Mouse (Mus musculus) 416B (cell line): ENCODE results near the gene Krt2.
A peak's percentile ranks its signal among the peaks of the same experiment; 100 is the strongest.

ENCODE experiments used
- DNase-seq: peaks from one replicate; pipeline ENCODE4 v3.0.0; 2011; ENCODE audit warnings: low read depth

The Krt2 gene

DNA sequence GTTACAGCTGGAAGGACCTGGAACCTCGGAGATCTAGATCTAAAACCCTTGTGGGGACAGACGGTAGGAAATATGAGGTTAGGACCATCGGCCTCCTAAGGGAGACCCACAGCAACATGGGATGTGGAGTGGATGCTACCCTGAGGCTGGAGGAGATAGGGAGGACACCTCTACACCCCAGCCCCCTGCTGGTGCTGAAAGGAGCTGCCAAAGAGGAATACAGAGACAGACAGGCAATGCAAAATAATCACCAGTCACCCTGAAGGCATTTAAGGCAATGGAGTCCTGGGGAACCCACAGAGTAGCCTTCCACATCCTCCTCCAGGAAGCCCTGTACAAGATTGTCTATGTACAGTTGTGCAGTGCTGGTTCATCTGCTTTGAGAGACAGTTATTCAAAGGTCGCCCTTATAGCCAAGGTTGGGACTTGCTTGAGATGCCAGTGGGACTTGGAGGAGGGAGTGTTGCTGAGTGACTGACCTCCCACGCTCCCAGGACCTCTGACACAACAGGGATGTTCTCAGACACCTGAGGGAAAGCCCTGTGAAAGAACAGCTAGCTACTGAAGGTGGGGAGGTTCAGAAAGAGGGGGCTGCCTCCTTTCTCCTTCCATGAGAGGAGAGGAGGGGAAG lies 45.8 kb downstream of the Krt2 start:
- peak; percentile 34 for DNase-seq

DNA sequence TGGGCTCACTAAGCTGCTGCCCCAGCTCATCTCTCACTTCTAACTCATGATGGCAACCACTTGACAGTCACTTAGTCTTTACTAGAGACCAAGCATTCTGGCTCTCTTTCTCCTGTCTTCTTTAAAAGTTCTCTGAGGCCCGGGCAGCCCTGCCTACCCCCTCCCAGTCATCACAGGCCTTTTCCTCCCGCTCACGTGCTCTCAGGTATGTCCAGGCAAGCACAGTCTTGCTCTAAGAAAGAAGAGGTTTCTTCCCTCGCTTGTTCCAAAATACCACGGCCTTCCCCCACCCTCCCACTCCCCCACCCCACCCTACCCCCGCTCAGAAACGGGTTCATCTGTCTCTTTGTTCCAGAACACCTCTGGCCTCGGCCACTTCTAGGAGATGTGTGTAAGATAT lies 47.7 kb downstream of the Krt2 start:
- no peak for DNase-seq
